Comparison of ENCODE assay signal across 21 mouse cellular contexts in genomic region chr9:31088116-31088515, GRCm38 (mm10). TPM values are rescaled to one million over a fixed set of nuclear protein-coding genes. Genes with fewer than 3 reads are reported as not detected.
A peak's percentile ranks its signal among the peaks of the same experiment; 100 is the strongest.
DNase-seq lines count a peak whose midpoint lies in the region; ATAC-seq lines count a peak whose summit lies in the region.
"Had no signal": no experiment of that assay in that cellular context is flagged by ENCODE, and none has a peak within 500 bp of the region (broad histone marks: within the 10 kb centered on the region; RNA-seq: fewer than 3 reads in every experiment).

No protein-coding gene starts in this region.

- no peaks in the 10 kb centered on the region for H3K36me3 ChIP-seq in liver, embryonic 11.5 days (ENCODE audit: control insufficient read depth, insufficient read depth, low read length)
- no peaks in the 10 kb centered on the region for H3K36me3 ChIP-seq in midbrain, embryonic 11.5 days (ENCODE audit: control insufficient read depth, insufficient read depth, low read length)
- H3K36me3 ChIP-seq: embryonic facial prominence, embryonic 13.5 days; embryonic facial prominence, embryonic 15.5 days had no signal

- no peak for ATAC-seq in liver, embryonic 11.5 days (replicated peaks; ENCODE audit: low FRiP score)
- ATAC-seq in midbrain, embryonic 11.5 days (ENCODE audit: low FRiP score) = no peak

- H3K4me1 ChIP-seq in liver, embryonic 11.5 days (replicated peaks; ENCODE audit: control insufficient read depth, insufficient read depth, low read length) = no peaks in the 10 kb centered on the region
- no peaks in the 10 kb centered on the region for H3K4me1 ChIP-seq in midbrain, embryonic 11.5 days (ENCODE audit: control insufficient read depth, insufficient read depth, low read length)

- no peak overlapping the region for H3K4me2 ChIP-seq in liver, embryonic 11.5 days
- no peak overlapping the region for H3K4me2 ChIP-seq in midbrain, embryonic 11.5 days
- H3K4me2 ChIP-seq: embryonic facial prominence, embryonic 13.5 days; embryonic facial prominence, embryonic 15.5 days; forebrain, embryonic 13.5 days had no signal

- H3K27me3 ChIP-seq in liver, embryonic 11.5 days (replicated peaks; ENCODE audit: control insufficient read depth, insufficient read depth, low read length) = 0 out of 2 replicates have a peak, but pooled peaks cover 2% of the 10 kb centered on the region
- H3K27me3 ChIP-seq in midbrain, embryonic 11.5 days (ENCODE audit: control insufficient read depth, insufficient read depth, low read length) = no peaks in the 10 kb centered on the region

- no peak overlapping the region for H3K4me3 ChIP-seq in liver, embryonic 11.5 days (ENCODE audit: low read depth, low read length)
- no peak overlapping the region for H3K4me3 ChIP-seq in midbrain, embryonic 11.5 days (ENCODE audit: low read depth, low read length)
- H3K4me3 ChIP-seq: embryonic facial prominence, embryonic 13.5 days; embryonic facial prominence, embryonic 15.5 days; erythroblast, embryonic 14.5 days; forebrain, embryonic 13.5 days had no signal

- no peaks in the 10 kb centered on the region for H3K9me3 ChIP-seq in liver, embryonic 11.5 days (ENCODE audit: control insufficient read depth, low read length)
- no peaks in the 10 kb centered on the region for H3K9me3 ChIP-seq in midbrain, embryonic 11.5 days (ENCODE audit: control insufficient read depth, low read length)
- H3K9me3 ChIP-seq: embryonic facial prominence, embryonic 13.5 days; embryonic facial prominence, embryonic 15.5 days; forebrain, embryonic 13.5 days had no signal

- peak; percentile 77 for DNase-seq in heart, adult 11 months
- DNase-seq in heart, adult 18-20 months = no peak
- peak; percentile 23 for DNase-seq in liver, embryonic 11.5 days (ENCODE audit: low spot score)
- DNase-seq in liver = no peak
- DNase-seq in urinary bladder, postnatal 4 days (ENCODE audit: low spot score in 2 of 2) = peak; percentile 11 to 35
- no peak for DNase-seq in urinary bladder, postnatal 10 days (ENCODE audit: low spot score)
- no peak for DNase-seq in midbrain, embryonic 11.5 days (ENCODE audit: low spot score, missing footprints)
- DNase-seq: adrenal gland, adult 2 months; adrenal gland, postnatal 10 days; adrenal gland, postnatal 25 days; cerebellum, adult 11 months; cerebellum, adult 18-20 months; cerebellum, adult 8-10 months; cerebellum, adult 9-11 months; cerebellum, postnatal 14 days; cerebellum, postnatal 36 days; embryo, embryonic 11 days had no signal

- no peak overlapping the region for H3K9ac ChIP-seq in liver, embryonic 11.5 days (ENCODE audit: low read depth, low read length)
- no peak overlapping the region for H3K9ac ChIP-seq in midbrain, embryonic 11.5 days (ENCODE audit: low read length)
- H3K9ac ChIP-seq: embryonic facial prominence, embryonic 13.5 days; embryonic facial prominence, embryonic 15.5 days; forebrain, embryonic 13.5 days had no signal

- WGBS in liver, embryonic 11.5 days = 58% methylated on average over 3 of the region's 3 CpGs
- 68% methylated on average over 3 of the region's 3 CpGs for WGBS in midbrain, embryonic 11.5 days

- H3K27ac ChIP-seq in liver, embryonic 11.5 days (ENCODE audit: low read depth, low read length) = no peak overlapping the region
- no peak overlapping the region for H3K27ac ChIP-seq in midbrain, embryonic 11.5 days (ENCODE audit: low read depth, low read length)
- H3K27ac ChIP-seq: embryonic facial prominence, embryonic 13.5 days; embryonic facial prominence, embryonic 15.5 days; forebrain, embryonic 13.5 days had no signal

RNA-seq across cellular contexts. Expression of gene St14, which starts 43.5 kb away (rescaled TPM):
- under 1 TPM; 0.32 to 0.49 TPM for total RNA-seq in heart, adult 18-20 months (2021)
- 1.4 and 1.5 TPM in 2 replicates for polyA plus RNA-seq in liver, embryonic 11.5 days (2014; fragmentation: Nextera tagmentation; extraction: Ambion mirVana)
- 0.54 and 0.60 TPM in 2 replicates for polyA plus RNA-seq in midbrain, embryonic 11.5 days (2014; fragmentation: Nextera tagmentation; extraction: Ambion mirVana)

RNA-seq across cellular contexts. Expression of gene Zbtb44, which starts 57.7 kb away (rescaled TPM):
- total RNA-seq in heart, adult 18-20 months (2021) = 10 to 100 TPM; 30.3 to 35.5 TPM
- 8.2 and 9.1 TPM in 2 replicates for polyA plus RNA-seq in liver, embryonic 11.5 days (2014; fragmentation: Nextera tagmentation; extraction: Ambion mirVana)
- 4.5 and 5.7 TPM in 2 replicates for polyA plus RNA-seq in midbrain, embryonic 11.5 days (2014; fragmentation: Nextera tagmentation; extraction: Ambion mirVana)

Comparison
In these comparisons a context has a peak if more than half of its experiments do, and no peak if none do; other contexts are left out.
1. DNase-seq: peak in heart, adult 11 months (single experiment), liver, embryonic 11.5 days (single experiment) and urinary bladder, postnatal 4 days (2 of 2); none in heart, adult 18-20 months (0 of 2), liver (single experiment), urinary bladder, postnatal 10 days (single experiment) and midbrain, embryonic 11.5 days (single experiment).